Mouse (Mus musculus) retina, postnatal 1 day (tissue): ENCODE measurements at regions not wholly inside any gene's neighbourhood (a gene's known extent, or its start where the extent isn't known, plus 50 kb on each side); places are given as distances from the start of the nearest gene placed in this dataset.

Experiments
- DNase-seq: peaks from one replicate; pipeline ENCODE4 v3.0.0-alpha.2; 2012

GRCm38 (mm10) chr3:105228401-105228800 lies 161.8 kb downstream of the 4930564D02Rik start:
- no peak for DNase-seq

- DNase-seq, result no peak
These were observed 174.4 kb downstream of the 4930564D02Rik start for GRCm38 (mm10) chr3:105241048-105241447.

- no peak for DNase-seq
These were observed 190.5 kb downstream of the 4930564D02Rik start for GRCm38 (mm10) chr3:105257096-105257495.

DNA sequence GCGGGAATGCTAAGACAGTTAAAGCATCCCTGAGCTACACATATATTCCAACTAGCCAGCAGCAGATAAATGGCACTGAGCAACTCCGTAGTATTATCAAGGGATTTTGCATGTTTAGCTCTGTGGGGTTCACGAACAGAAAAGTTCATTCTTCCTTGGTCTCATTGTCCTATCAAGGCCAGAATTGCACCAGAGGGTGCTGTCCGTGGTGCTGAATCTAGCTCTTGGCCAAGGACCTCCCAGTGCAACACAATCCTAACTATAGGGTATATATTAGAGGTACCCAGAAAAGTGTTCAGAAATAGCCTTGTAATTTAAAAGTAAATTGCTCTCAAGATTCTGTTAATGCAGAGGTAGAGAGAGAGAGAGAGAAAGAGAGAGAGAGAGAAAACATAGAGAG lies 176.9 kb upstream of the Kcnd3 start:
- peak; percentile 77 for DNase-seq

DNA sequence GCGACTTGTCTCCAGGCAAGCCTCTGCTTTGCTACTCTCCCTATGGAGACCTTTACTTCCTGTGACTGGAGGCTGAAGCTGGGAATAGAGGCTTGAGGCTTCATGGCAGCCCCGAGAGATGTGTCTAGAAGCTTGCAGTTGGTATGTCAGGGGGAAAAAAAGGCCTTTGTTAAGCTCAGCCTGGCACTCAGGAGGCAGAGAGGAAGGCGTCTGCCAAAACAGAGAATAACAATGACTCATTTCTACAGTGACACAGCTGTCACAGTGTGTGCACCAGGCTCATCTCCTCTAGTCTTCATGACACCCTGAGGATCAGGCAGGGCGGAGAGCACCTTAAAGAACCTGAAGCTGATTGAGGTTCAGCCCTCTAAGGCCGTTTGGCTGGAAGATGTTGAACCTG lies 171.2 kb upstream of the Kcnd3 start:
- DNase-seq, result no peak

DNA sequence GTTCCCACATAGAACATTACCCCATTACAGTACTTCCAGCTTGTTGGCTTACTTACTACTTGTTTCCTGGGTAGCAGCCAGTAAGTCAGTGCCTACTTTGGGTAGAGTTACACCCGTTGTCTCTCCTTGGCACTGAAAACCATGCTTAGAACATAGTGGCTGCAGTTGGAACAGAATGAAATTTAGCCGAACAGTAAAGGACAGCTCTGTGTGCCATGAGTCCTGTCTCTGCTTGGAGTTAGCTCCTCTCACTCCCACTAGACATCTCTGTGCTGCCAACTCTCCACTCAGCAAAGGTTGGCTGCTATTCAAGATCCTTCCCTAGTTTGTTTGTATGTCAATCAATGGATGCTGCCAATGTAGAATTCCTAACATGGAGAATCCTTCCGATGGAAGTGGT lies 170.4 kb upstream of the Kcnd3 start:
- DNase-seq, result no peak

- no peak for DNase-seq
These were observed 153.9 kb upstream of the Kcnd3 start for GRCm38 (mm10) chr3:105298273-105298672.

GRCm38 (mm10) chr3:105300693-105301548 lies 151.2 kb upstream of the Kcnd3 start:
- DNase-seq, result peak; percentile 51

DNA sequence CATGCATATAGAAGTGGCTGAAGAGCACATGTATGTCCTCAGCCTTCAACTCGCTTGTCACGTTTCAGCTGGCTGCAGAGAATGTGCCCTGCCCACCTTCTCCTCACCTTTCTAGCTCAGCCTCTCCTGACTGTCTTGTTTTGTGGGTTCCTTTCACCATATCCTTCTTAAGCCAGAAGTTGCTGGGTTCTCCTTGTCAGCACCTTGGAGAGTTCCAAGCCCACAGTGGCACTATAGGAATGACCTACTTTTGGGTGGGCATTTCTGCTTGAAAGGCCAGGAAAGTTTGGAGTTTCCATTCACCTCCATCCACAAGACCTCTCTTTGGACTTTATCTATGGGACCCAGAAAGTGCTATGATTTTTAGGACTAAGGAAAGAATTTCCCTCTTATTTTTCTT lies 144.5 kb upstream of the Kcnd3 start:
- peak; percentile 66 for DNase-seq

DNA sequence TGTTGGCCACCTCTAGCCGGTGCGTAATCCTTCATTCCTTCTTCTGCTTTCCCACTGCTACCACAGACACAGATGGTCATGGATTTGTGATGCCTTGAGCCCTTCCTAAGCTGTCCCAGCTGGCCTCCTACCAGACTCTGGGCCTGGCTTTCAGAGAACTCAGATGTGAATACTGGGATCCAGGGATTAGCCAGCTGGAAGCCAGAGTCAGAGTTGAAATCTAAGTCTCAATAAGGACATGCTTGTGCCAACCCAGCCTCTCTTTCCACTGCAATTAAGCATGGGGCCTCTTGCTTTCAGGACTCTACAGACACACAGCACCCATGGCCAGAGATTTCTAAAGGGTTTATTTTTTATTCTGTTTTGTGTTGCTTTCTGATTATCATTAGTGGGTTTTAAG lies 143.1 kb upstream of the Kcnd3 start:
- DNase-seq, result peak; percentile 88

- DNase-seq, result no peak
These were observed 98.9 kb upstream of the Kcnd3 start for GRCm38 (mm10) chr3:105353268-105353667.

DNA sequence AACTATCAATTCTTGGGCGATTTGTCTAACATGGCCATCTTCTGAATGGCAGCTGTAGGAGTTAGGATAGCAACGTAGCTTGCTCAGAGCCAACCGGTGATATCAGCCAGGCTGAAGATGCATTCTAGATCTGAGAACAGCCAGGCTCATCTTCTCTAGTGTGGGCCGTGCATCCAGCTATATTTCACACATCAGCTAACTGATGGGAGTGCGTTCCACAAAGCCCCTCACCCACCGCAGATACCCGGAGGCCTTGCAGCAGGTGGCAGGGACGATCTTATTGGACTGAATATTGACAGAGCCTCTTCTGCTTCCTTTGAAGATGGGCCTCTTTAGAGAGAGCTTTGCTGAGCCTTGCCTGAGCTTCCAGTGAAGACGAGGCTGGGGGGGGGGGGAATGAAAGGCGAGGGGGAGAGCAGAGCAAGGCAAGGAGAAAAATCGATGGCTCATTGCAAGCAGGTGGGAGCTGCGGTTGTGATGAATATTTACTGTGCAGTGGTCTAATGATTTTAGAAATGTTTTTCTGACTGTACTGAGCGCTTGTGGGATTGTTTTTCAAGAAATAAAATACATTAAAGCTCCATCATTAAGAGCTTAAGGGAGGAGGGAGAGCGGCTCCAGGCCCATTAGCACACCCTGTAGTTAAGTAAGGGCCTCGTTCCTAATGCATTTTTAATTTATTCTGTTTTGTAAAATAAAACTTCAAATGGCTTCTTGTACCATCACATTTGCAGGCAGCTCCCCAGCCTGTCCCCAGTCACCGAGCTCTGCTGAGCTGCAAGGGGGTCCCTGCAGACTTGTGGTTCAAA lies 97.8 kb upstream of the Kcnd3 start:
- DNase-seq, result peak; percentile 24

- DNase-seq, result no peak
These were observed 94.6 kb upstream of the Kcnd3 start for GRCm38 (mm10) chr3:105357511-105357910.

GRCm38 (mm10) chr3:105359636-105360035 lies 92.5 kb upstream of the Kcnd3 start:
- no peak for DNase-seq

DNA sequence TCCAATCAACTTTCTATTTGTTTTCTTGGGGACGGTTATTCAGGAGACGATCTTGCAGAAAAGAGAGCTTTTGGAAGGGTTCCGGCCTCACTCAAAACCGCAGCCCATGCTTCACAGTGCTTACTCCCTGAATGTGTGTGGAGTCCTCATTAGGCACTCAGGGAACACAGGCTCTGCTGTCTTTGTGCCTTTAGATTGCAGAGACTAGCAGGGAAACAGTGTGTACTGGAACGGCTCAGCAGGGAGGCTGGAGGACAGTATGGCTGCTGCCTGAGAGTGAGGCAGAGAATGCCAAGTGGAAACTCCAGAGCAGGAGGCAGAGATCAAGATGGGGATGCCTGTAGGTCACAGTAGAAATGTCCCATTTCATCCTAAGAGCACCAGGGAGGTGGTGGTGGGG lies 87.4 kb upstream of the Kcnd3 start:
- peak; percentile 61 for DNase-seq

DNA sequence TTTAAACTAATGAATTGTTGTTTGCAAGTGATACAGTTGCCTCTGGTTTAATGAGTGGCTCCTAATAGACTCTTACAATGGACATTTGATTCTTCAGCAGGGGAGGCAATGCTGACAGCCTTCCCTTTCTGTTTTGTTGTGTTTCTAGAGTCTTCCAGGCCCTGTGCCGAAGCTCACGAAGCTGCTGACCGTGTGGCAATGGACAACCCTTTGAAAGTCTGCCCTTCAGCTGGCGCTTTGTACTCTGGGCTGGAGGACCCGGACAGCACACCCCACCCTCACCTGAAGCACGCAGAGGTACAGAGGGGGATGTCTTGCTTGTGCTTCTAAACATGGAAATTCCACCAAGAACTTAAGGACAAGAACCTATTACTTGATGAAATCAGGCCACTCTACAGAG lies 85.3 kb upstream of the Kcnd3 start:
- peak; percentile 39 for DNase-seq

GRCm38 (mm10) chr3:105367972-105368371 lies 84.2 kb upstream of the Kcnd3 start:
- DNase-seq, result no peak

DNA sequence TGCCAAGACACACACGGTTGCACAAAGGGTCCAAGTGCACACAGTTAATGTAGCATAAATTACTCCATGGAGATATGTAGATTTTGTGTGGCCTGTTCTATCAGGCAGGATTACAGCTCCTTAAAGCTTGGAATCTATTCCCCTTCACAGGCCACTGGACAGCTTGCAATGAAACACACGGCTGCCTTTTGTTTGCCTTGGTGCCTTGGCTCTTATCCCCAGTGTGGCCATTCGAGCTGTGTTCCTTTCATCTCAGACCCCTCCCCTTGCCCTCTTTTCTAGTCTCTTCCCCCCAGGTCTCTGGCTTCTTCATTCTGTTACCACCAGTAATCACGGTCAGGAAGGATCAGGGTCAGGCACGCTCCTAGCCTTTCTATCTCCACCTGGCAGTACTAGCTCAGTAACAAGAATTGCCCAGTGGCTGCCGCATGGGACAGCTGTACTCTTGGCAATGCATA lies 79.7 kb upstream of the Kcnd3 start:
- peak; percentile 74 for DNase-seq

DNA sequence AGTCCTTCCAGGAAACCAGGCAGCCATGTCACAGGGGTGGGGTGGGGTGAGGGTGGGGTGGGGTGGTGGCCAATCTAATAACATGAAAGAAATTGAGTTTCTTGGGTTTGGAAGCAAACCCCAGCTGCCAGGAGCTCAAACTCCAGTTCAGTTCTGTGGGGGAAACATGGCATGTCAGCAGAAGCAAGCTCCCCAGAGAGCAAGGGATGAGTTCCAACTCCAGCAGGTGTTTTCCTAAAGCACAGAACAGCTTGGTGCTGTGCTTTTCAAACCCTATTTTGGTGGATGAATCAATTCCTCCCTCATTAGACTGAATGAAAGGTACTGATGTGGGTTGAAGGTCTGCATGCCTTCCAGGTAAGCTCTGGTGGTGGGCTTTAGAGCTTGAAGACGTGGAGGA lies 77.8 kb upstream of the Kcnd3 start:
- no peak for DNase-seq

GRCm38 (mm10) chr3:105374836-105375235 lies 77.3 kb upstream of the Kcnd3 start:
- DNase-seq, result no peak

DNA sequence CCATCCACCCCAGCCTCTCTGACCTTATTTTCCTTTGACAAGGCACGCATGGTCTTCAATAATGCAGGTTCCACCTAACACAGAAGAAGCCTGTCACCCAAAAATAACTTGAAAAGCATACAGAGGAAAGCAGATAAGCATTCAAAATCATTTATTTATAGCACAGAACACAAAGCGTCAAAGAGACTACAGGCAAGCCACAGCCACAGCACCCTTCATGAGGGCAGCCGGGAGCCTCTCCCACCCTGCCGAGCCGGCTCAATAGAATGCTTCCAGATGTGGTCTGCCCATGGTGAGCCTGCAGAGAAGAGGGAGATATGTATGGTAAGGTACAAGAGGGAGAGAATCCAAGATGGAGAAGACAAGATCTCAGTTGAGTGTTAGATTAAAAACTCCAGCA lies 76.7 kb upstream of the Kcnd3 start:
- DNase-seq, result no peak

GRCm38 (mm10) chr3:105375820-105376219 lies 76.3 kb upstream of the Kcnd3 start:
- DNase-seq, result no peak

DNA sequence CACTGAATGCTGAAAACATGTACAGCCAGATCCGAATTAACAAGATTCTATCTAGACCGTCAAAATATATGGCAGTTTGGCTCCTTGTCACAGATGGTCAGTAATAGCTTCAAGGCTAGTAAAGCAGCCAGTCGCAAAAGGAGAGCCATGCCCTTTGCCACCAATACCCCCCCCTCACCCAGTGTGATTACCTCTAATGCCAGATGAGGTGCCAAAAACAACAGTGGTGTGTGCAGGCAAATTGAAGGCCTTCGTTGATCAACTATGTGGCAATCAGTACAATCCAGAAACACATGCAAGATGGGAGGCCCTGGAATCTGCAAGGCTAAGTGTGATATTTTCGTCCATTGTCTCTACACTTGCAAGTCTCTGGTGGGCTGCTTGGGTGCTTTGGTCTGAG lies 75.8 kb upstream of the Kcnd3 start:
- no peak for DNase-seq

GRCm38 (mm10) chr3:105380818-105381217 lies 71.3 kb upstream of the Kcnd3 start:
- DNase-seq, result no peak
